Mouse (Mus musculus) heart, embryonic 16.5 days (tissue): ENCODE measurements around the gene Cst11. TPM values are rescaled to one million over a fixed set of nuclear protein-coding genes. Genes with fewer than 3 reads are reported as not detected.
"Not testable (repeated sequence)": the region's sequence is repeated elsewhere in the genome, so short reads cannot be mapped to it uniquely, and the experiment has no call there.

Experiments
- ATAC-seq: fragments of 200-750 bp; cut with Nextera tagmentation; replicated peaks from 2 replicates; pipeline ENCODE4 v1.8.0; 2017; ENCODE audit warnings: moderate number of reproducible peaks; ENCODE audit not compliant: insufficient read depth, low FRiP score; ENCODE audit errors: extremely low read depth
- H3K27ac ChIP-seq: fragments of 300-500 bp; sonication (generic); 2 replicates; pipeline ENCODE4 v1.5.1; 2014; ENCODE audit warnings: mild to moderate bottlenecking, low read length, control low read depth, moderate library complexity
- H3K27me3 ChIP-seq: fragments of 300-500 bp; sonication (generic); 2 replicates; pipeline ENCODE4 v1.6.1; 2014; ENCODE audit warnings: low read length, mixed read lengths; ENCODE audit not compliant: control insufficient read depth, insufficient read depth
- H3K36me3 ChIP-seq: fragments of 300-500 bp; sonication (generic); 2 replicates; pipeline ENCODE4 v1.6.1; 2014; ENCODE audit not compliant: control insufficient read depth, insufficient read depth
- H3K4me1 ChIP-seq: fragments of 300-500 bp; sonication (generic); 2 replicates; pipeline ENCODE4 v1.6.1; 2014; ENCODE audit warnings: low read length, mixed read lengths; ENCODE audit not compliant: control insufficient read depth, insufficient read depth
- H3K4me2 ChIP-seq: fragments of 300-500 bp; sonication (generic); 2 replicates; pipeline ENCODE4 v1.6.1; 2014; ENCODE audit warnings: low read depth, mild to moderate bottlenecking, control low read depth, low read length
- H3K4me3 ChIP-seq: fragments of 300-500 bp; sonication (generic); 2 replicates; pipeline ENCODE4 v1.5.1; 2014; ENCODE audit warnings: mild to moderate bottlenecking, control low read depth, low read length
- H3K9ac ChIP-seq: fragments of 300-500 bp; sonication (generic); 2 replicates; pipeline ENCODE4 v1.6.1; 2014; ENCODE audit warnings: low read length, control low read depth
- H3K9me3 ChIP-seq: fragments of 300-500 bp; sonication (generic); replicated peaks from 2 replicates; pipeline ENCODE4 v1.6.1; 2016; ENCODE audit warnings: low read length; ENCODE audit not compliant: control insufficient read depth
- WGBS: fragments of 180-500 bp; shearing (Covaris S2); extraction: QIAGEN DNeasy Blood & Tissue Kit; methylation state at CpG from one replicate; pipeline ENCODE4 v1.1.7; 2014; 5-methylcytosine and 5-hydroxymethylcytosine counted together
- polyA plus RNA-seq: library from polyadenylated mRNA; unstranded; fragments of >200 nt; fragmentation: Nextera tagmentation; extraction: Ambion mirVana; gene quantifications from 2 replicates; pipeline ENCODE4 v1.2.1, GENCODE M21; 2015

The Cst11 gene
- not detected in 2 replicates for polyA plus RNA-seq

- not testable (repeated sequence) for H3K4me3 ChIP-seq, ATAC-seq, H3K9me3 ChIP-seq, H3K27me3 ChIP-seq, H3K4me1 ChIP-seq, H3K36me3 ChIP-seq, H3K4me2 ChIP-seq, H3K9ac ChIP-seq, H3K27ac ChIP-seq
- 81% methylated on average over 4 of the region's 4 CpGs for WGBS
These were observed at the start of gene Cst11 for GRCm38 (mm10) chr2:148771397-148771796. Cst11 (minus strand) TSS chr2:148771497.

- Histone ChIP-seq H3K27ac (no peak within 1 kb of the TSS), H3K27me3 (no peaks in the 10 kb centered on the region), H3K9me3 (no peaks in the 10 kb centered on the region), H3K4me2 (no peak within 1 kb of the TSS), H3K4me1 (no peaks in the 10 kb centered on the region), H3K36me3 (no peaks in the 10 kb centered on the region), H3K9ac (no peak within 1 kb of the TSS), H3K4me3 (no peak within 1 kb of the TSS)
- ATAC-seq, result no peak
These were observed 48.6 kb upstream of the Cst11 start, which contains the start of gene Cst13 for GRCm38 (mm10) chr2:148819909-148820308. Cst13 (plus strand) TSS chr2:148820081.

GRCm38 (mm10) chr2:148806696-148807095, 35.4 kb upstream of the Cst11 start:
- Histone ChIP-seq H3K9ac (no peak overlapping the region), H3K4me1 (peaks cover 1% of the 10 kb centered on the region; the same call in 1 of the 2 replicates), H3K36me3 (no peaks in the 10 kb centered on the region), H3K9me3 (no peaks in the 10 kb centered on the region), H3K27me3 (no peaks in the 10 kb centered on the region), H3K4me2 (no peak overlapping the region), H3K4me3 (no peak overlapping the region), H3K27ac (no peak overlapping the region)
- WGBS, result 72% methylated on average over 6 of the region's 6 CpGs
- ATAC-seq, result no peak

- Histone ChIP-seq H3K27ac (no peak overlapping the region), H3K4me2 (no peak overlapping the region), H3K27me3 (no peaks in the 10 kb centered on the region), H3K36me3 (no peaks in the 10 kb centered on the region), H3K4me3 (no peak overlapping the region), H3K9ac (no peak overlapping the region), H3K4me1 (peaks cover 9% of the 10 kb centered on the region; the same call in 1 of the 2 replicates), H3K9me3 (no peaks in the 10 kb centered on the region)
- ATAC-seq, result peak; percentile 41; the same call in 1 of the 2 replicates
- 26% methylated on average over 3 of the region's 3 CpGs for WGBS
These were observed 30.2 kb upstream of the Cst11 start for GRCm38 (mm10) chr2:148801491-148801921.

GRCm38 (mm10) chr2:148798485-148798884, 27.2 kb upstream of the Cst11 start, which contains the start of gene Cst8:
Cst8 (plus strand) TSS chr2:148798785.
- Histone ChIP-seq H3K9ac (no peak within 1 kb of the TSS), H3K27me3 (no peaks in the 10 kb centered on the region), H3K4me3 (no peak within 1 kb of the TSS), H3K9me3 (no peaks in the 10 kb centered on the region), H3K4me1 (peaks cover 9% of the 10 kb centered on the region; the same call in 1 of the 2 replicates), H3K4me2 (no peak within 1 kb of the TSS), H3K36me3 (no peaks in the 10 kb centered on the region), H3K27ac (no peak within 1 kb of the TSS)
- no peak for ATAC-seq
- WGBS, result 75% methylated on average over 1 of the region's 1 CpGs

DNA sequence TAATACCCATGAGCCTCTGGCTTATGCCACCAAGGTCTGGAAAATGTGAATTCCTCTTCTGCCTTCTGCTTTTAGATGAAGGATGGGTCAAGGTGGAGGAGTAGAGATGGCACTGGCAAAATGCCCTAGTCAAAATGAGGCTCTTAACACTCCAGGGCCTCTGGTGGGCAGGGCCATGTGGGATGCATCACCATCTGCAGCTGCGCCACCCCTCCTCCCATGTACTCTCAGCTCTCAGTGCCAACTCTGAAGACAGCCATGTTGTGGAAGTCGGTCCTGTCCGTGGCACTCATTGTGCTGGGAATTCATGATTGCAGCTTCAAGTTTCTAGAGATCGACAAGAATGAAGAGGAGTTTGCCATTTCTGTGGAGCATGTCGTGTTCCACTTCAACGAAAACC, 17.8 kb upstream of the Cst11 start, which contains the start of gene Cst12:
Gene Cst12, plus strand, starts transcription at position 220 of the 400 bp plus-strand sequence.
- Histone ChIP-seq H3K27me3 (no peaks in the 10 kb centered on the region), H3K4me1 (no peaks in the 10 kb centered on the region), H3K4me2 (no peak within 1 kb of the TSS), H3K36me3 (no peaks in the 10 kb centered on the region), H3K4me3 (no peak within 1 kb of the TSS), H3K9ac (no peak within 1 kb of the TSS), H3K27ac (no peak within 1 kb of the TSS), H3K9me3 (no peaks in the 10 kb centered on the region)
- ATAC-seq, result no peak
- 88% methylated on average over 6 of the region's 6 CpGs for WGBS

DNA sequence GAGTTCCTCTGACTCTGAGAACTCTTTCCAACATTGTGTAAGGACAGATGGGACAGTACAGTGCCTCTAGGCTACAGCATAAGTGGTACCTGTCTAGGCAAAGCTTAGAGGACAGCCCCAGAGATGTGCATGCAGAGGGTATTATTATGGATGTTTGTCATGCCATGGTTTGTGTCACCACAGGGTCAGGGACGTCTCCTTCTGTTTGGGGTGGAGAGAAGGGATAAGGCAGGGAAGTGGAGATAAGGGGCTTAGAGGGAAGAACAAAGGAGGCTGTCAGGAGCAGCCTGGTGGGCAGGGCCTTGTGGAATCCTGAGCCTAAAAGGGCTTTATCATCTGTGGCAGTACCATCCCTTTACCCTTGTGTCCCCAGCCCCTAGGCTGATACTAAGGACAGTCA, 10.4 kb upstream of the Cst11 start, which contains the start of gene 8030411F24Rik:
Gene 8030411F24Rik, plus strand, starts transcription at position 301 of the 400 bp plus-strand sequence.
- Histone ChIP-seq H3K9ac (no peak within 1 kb of the TSS), H3K27ac (no peak within 1 kb of the TSS), H3K27me3 (no peaks in the 10 kb centered on the region), H3K4me3 (no peak within 1 kb of the TSS), H3K36me3 (no peaks in the 10 kb centered on the region), H3K4me2 (no peak within 1 kb of the TSS), H3K4me1 (no peaks in the 10 kb centered on the region), H3K9me3 (no peaks in the 10 kb centered on the region)
- WGBS, result 5% methylated on average over 1 of the region's 1 CpGs
- ATAC-seq, result no peak

DNA sequence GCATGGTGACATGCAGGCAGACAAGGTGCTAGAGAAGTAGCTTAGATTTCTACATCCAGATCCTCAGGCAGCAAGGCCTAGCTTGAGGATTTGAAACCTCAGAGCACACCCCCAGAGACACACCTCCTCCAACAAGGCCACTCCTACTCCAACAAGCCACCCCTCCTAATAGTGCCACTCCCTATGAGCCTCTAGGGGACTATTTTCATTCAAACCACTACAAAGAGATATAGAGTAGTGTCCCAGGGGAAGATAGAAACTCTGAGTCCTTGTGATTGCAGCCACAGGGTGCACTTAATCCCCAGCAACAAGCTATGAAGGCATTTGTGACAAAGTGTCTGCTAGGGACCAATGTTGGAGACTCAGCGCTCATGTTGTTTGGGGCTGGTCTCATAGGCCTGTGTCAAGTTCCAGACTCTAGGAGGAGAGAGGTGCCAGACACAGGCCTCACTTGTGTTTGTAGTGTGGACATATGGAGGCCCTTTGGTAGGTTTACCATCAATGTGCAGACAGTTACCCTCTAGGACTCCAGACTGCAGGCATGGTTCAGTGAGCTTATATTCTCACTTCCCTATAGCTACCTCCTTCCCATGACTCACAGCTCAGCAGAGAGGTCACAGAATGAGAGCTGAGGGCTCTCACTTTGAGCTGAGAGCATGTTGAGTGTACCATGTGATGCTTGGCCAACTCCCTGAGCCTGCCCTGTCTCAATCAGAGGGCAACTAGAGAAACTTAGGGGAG, 7.5 kb downstream of the Cst11 start:
- Histone ChIP-seq H3K27ac (no peak overlapping the region), H3K27me3 (no peaks in the 10 kb centered on the region), H3K4me2 (no peak overlapping the region), H3K36me3 (no peaks in the 10 kb centered on the region), H3K9me3 (no peaks in the 10 kb centered on the region), H3K4me3 (no peak overlapping the region), H3K4me1 (no peaks in the 10 kb centered on the region), H3K9ac (no peak overlapping the region)
- 97% methylated on average over 1 of the region's 1 CpGs for WGBS
- ATAC-seq, result no peak

DNA sequence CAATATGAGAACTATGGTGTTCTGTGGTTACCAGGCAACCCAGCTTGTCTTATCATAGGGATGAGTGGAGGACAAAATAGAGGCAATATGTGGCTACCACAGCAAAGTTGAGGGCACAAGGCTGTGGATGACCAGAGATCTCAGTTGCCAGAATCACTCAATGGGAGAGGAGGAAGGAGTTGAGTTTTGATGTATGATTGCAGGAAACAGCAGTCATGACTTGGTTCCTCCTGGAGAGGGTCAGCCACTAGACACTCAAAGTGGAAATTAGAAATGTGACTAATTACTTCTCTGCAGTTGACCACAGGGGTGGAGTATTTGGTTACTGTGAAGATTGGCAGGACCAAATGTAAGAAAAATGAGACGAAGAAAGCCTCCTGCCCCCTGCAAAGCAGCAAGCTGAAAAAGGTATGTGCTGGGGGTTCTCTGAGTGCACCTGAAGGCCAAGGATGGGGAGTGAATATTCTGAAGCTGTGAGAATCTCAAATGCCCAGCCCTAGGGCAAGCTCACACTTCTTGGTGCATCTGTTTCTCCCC, 16.9 kb downstream of the Cst11 start:
- WGBS, result 50% methylated on average over 1 of the region's 1 CpGs
- H3K27ac ChIP-seq, result no peak overlapping the region
- H3K9me3 ChIP-seq, result no peaks in the 10 kb centered on the region
- H3K4me1 ChIP-seq, result no peaks in the 10 kb centered on the region
- no peak overlapping the region for H3K9ac ChIP-seq
- H3K36me3 ChIP-seq, result no peaks in the 10 kb centered on the region
- no peak overlapping the region for H3K4me3 ChIP-seq
- no peaks in the 10 kb centered on the region for H3K27me3 ChIP-seq
- no peak overlapping the region for H3K4me2 ChIP-seq
- no peak for ATAC-seq
